Mouse (Mus musculus): ENCODE measurements at regions not wholly inside any gene's neighbourhood (a gene's known extent, or its start where the extent isn't known, plus 50 kb on each side); places are given as distances from the start of the nearest gene placed in this dataset.

DNA sequence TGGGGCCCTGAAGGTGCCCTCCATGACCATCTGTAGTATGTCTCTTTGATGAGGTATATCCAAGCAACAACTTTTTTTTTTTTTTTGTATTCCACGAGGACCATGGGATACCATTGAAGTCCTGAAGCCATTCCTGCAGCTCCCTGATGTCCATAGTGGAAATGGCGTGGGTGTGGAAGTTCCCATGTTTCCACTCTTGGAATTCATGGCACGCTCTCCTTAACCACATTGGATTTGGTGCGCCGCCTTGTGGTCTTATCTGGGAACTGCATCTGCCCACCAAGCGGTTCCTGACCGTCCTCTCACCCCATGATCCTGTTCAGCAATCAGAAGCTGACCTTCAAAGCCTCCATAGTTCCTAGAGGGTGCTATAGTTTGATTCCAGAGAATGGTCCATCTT lies 113.4 kb downstream of the Ndufa10 start:
- TF ChIP-seq CTCF (IDR thresholded peaks at IDR 0.05) (peak; percentile 87), EP300 (IDR thresholded peaks at IDR 0.05) (no peak)

Measured in lung, postnatal 0 days (tissue).